Mouse (Mus musculus): ENCODE measurements around the gene Kcnd2. TPM values are rescaled to one million over a fixed set of nuclear protein-coding genes. Genes with fewer than 3 reads are reported as not detected.

The Kcnd2 gene
- polyA plus RNA-seq, 1 experiment from 2014 or later: 1.2 TPM

- 89% methylated on average over 3 of the region's 3 CpGs for WGBS
- Histone ChIP-seq H3K36me3 (ENCODE audit: control insufficient read depth, insufficient read depth, low read length) (no peaks in the 10 kb centered on the region), H3K9ac (ENCODE audit: low read length) (no peak overlapping the region), H3K9me3 (ENCODE audit: control insufficient read depth, low read length) (no peaks in the 10 kb centered on the region), H3K4me3 (ENCODE audit: low read depth, low read length) (no peak overlapping the region), H3K4me1 (ENCODE audit: control insufficient read depth, insufficient read depth, low read length) (no peaks in the 10 kb centered on the region), H3K4me2 (no peak overlapping the region), H3K27me3 (ENCODE audit: control insufficient read depth, insufficient read depth, low read length) (no peaks in the 10 kb centered on the region), H3K27ac (ENCODE audit: low read depth, low read length) (no peak overlapping the region)
- no peak for ATAC-seq (ENCODE audit: low FRiP score)
- DNase-seq (ENCODE audit: low spot score, missing footprints): no peak
Measured at GRCm38 (mm10) chr6:21590156-21590555, 374.9 kb downstream of the Kcnd2 start.

- no peaks in the 10 kb centered on the region for H3K9me3 ChIP-seq (ENCODE audit: control insufficient read depth, low read length)
- H3K27ac ChIP-seq (ENCODE audit: low read depth, low read length): no peak overlapping the region
- DNase-seq (ENCODE audit: low spot score, missing footprints) (no peak), ATAC-seq (ENCODE audit: low FRiP score) (no peak)
- no peaks in the 10 kb centered on the region for H3K36me3 ChIP-seq (ENCODE audit: control insufficient read depth, insufficient read depth, low read length)
- H3K4me3 ChIP-seq (ENCODE audit: low read depth, low read length): no peak overlapping the region
- no peak overlapping the region for H3K9ac ChIP-seq (ENCODE audit: low read length)
- H3K4me2 ChIP-seq: no peak overlapping the region
- no peaks in the 10 kb centered on the region for H3K4me1 ChIP-seq (ENCODE audit: control insufficient read depth, insufficient read depth, low read length)
- 81% methylated on average over 3 of the region's 3 CpGs for WGBS
- H3K27me3 ChIP-seq (ENCODE audit: control insufficient read depth, insufficient read depth, low read length): no peaks in the 10 kb centered on the region
Measured at GRCm38 (mm10) chr6:21597424-21597823, 382.1 kb downstream of the Kcnd2 start.

- ATAC-seq (ENCODE audit: low FRiP score) (no peak), DNase-seq (ENCODE audit: low spot score, missing footprints) (no peak)
- Histone ChIP-seq H3K27ac (ENCODE audit: low read depth, low read length) (no peak overlapping the region), H3K4me3 (ENCODE audit: low read depth, low read length) (no peak overlapping the region), H3K9me3 (ENCODE audit: control insufficient read depth, low read length) (no peaks in the 10 kb centered on the region), H3K4me2 (no peak overlapping the region), H3K27me3 (ENCODE audit: control insufficient read depth, insufficient read depth, low read length) (no peaks in the 10 kb centered on the region), H3K9ac (ENCODE audit: low read length) (no peak overlapping the region), H3K36me3 (ENCODE audit: control insufficient read depth, insufficient read depth, low read length) (no peaks in the 10 kb centered on the region), H3K4me1 (ENCODE audit: control insufficient read depth, insufficient read depth, low read length) (no peaks in the 10 kb centered on the region)
- WGBS: 86% methylated on average over 7 of the region's 7 CpGs
Measured at GRCm38 (mm10) chr6:21609381-21610059, 394.2 kb downstream of the Kcnd2 start.

GRCm38 (mm10) chr6:21629989-21630388, 414.7 kb downstream of the Kcnd2 start:
- ATAC-seq (ENCODE audit: low FRiP score): no peak

GRCm38 (mm10) chr6:21655681-21656080, 440.4 kb downstream of the Kcnd2 start:
- no peaks in the 10 kb centered on the region for H3K4me1 ChIP-seq (ENCODE audit: control insufficient read depth, insufficient read depth, low read length)
- H3K4me2 ChIP-seq: no peak overlapping the region
- DNase-seq (ENCODE audit: low spot score, missing footprints) (no peak), ATAC-seq (ENCODE audit: low FRiP score) (no peak)
- no peaks in the 10 kb centered on the region for H3K27me3 ChIP-seq (ENCODE audit: control insufficient read depth, insufficient read depth, low read length)
- no peak overlapping the region for H3K4me3 ChIP-seq (ENCODE audit: low read depth, low read length)
- H3K9ac ChIP-seq (ENCODE audit: low read length): no peak overlapping the region
- no peaks in the 10 kb centered on the region for H3K9me3 ChIP-seq (ENCODE audit: control insufficient read depth, low read length)
- H3K36me3 ChIP-seq (ENCODE audit: control insufficient read depth, insufficient read depth, low read length): no peaks in the 10 kb centered on the region
- no peak overlapping the region for H3K27ac ChIP-seq (ENCODE audit: low read depth, low read length)

More at GRCm38 (mm10) chr6:21629989-21630388, 414.7 kb downstream of the Kcnd2 start:
- H3K4me2 ChIP-seq: no peak overlapping the region
- no peaks in the 10 kb centered on the region for H3K9me3 ChIP-seq (ENCODE audit: control insufficient read depth, low read length)
- no peak overlapping the region for H3K4me3 ChIP-seq (ENCODE audit: low read depth, low read length)
- H3K9ac ChIP-seq (ENCODE audit: low read length): no peak overlapping the region
- H3K36me3 ChIP-seq (ENCODE audit: control insufficient read depth, insufficient read depth, low read length): no peaks in the 10 kb centered on the region
- no peaks in the 10 kb centered on the region for H3K4me1 ChIP-seq (ENCODE audit: control insufficient read depth, insufficient read depth, low read length)
- H3K27me3 ChIP-seq (ENCODE audit: control insufficient read depth, insufficient read depth, low read length): no peaks in the 10 kb centered on the region
- no peak overlapping the region for H3K27ac ChIP-seq (ENCODE audit: low read depth, low read length)
- DNase-seq (ENCODE audit: low spot score, missing footprints): no peak
- 89% methylated on average over 4 of the region's 4 CpGs for WGBS

GRCm38 (mm10) chr6:21664135-21664534, 448.8 kb downstream of the Kcnd2 start:
- WGBS: 81% methylated on average over 6 of the region's 6 CpGs
- no peaks in the 10 kb centered on the region for H3K4me1 ChIP-seq (ENCODE audit: control insufficient read depth, insufficient read depth, low read length)
- no peaks in the 10 kb centered on the region for H3K36me3 ChIP-seq (ENCODE audit: control insufficient read depth, insufficient read depth, low read length)
- H3K27ac ChIP-seq (ENCODE audit: low read depth, low read length): no peak overlapping the region
- no peak overlapping the region for H3K4me3 ChIP-seq (ENCODE audit: low read depth, low read length)
- DNase-seq (ENCODE audit: low spot score, missing footprints) (no peak), ATAC-seq (ENCODE audit: low FRiP score) (no peak)
- no peaks in the 10 kb centered on the region for H3K9me3 ChIP-seq (ENCODE audit: control insufficient read depth, low read length)
- no peak overlapping the region for H3K9ac ChIP-seq (ENCODE audit: low read length)
- H3K27me3 ChIP-seq (ENCODE audit: control insufficient read depth, insufficient read depth, low read length): no peaks in the 10 kb centered on the region
- H3K4me2 ChIP-seq: no peak overlapping the region

GRCm38 (mm10) chr6:21664638-21665037, 449.3 kb downstream of the Kcnd2 start:
- no peaks in the 10 kb centered on the region for H3K36me3 ChIP-seq (ENCODE audit: control insufficient read depth, insufficient read depth, low read length)
- H3K27ac ChIP-seq (ENCODE audit: low read depth, low read length): no peak overlapping the region
- no peaks in the 10 kb centered on the region for H3K27me3 ChIP-seq (ENCODE audit: control insufficient read depth, insufficient read depth, low read length)
- H3K9ac ChIP-seq (ENCODE audit: low read length): no peak overlapping the region
- no peak for ATAC-seq (ENCODE audit: low FRiP score)
- WGBS: 82% methylated on average over 4 of the region's 4 CpGs
- no peaks in the 10 kb centered on the region for H3K4me1 ChIP-seq (ENCODE audit: control insufficient read depth, insufficient read depth, low read length)
- no peak overlapping the region for H3K4me3 ChIP-seq (ENCODE audit: low read depth, low read length)
- no peak overlapping the region for H3K4me2 ChIP-seq
- no peak for DNase-seq (ENCODE audit: low spot score, missing footprints)
- no peaks in the 10 kb centered on the region for H3K9me3 ChIP-seq (ENCODE audit: control insufficient read depth, low read length)

GRCm38 (mm10) chr6:21684252-21684651, 468.9 kb downstream of the Kcnd2 start:
- Histone ChIP-seq H3K27ac (ENCODE audit: low read depth, low read length) (no peak overlapping the region), H3K36me3 (ENCODE audit: control insufficient read depth, insufficient read depth, low read length) (no peaks in the 10 kb centered on the region)
- 64% methylated on average over 6 of the region's 6 CpGs for WGBS

GRCm38 (mm10) chr6:21686388-21686787, 471.1 kb downstream of the Kcnd2 start:
- H3K9ac ChIP-seq (ENCODE audit: low read length): no peak overlapping the region
- DNase-seq (ENCODE audit: low spot score, missing footprints) (no peak), ATAC-seq (ENCODE audit: low FRiP score) (no peak)
- H3K36me3 ChIP-seq (ENCODE audit: control insufficient read depth, insufficient read depth, low read length): no peaks in the 10 kb centered on the region
- no peaks in the 10 kb centered on the region for H3K9me3 ChIP-seq (ENCODE audit: control insufficient read depth, low read length)
- H3K4me3 ChIP-seq (ENCODE audit: low read depth, low read length): no peak overlapping the region
- 100% methylated on average over 1 of the region's 1 CpGs for WGBS
- H3K4me2 ChIP-seq: no peak overlapping the region
- H3K27ac ChIP-seq (ENCODE audit: low read depth, low read length): no peak overlapping the region
- no peaks in the 10 kb centered on the region for H3K4me1 ChIP-seq (ENCODE audit: control insufficient read depth, insufficient read depth, low read length)
- no peaks in the 10 kb centered on the region for H3K27me3 ChIP-seq (ENCODE audit: control insufficient read depth, insufficient read depth, low read length)

More at GRCm38 (mm10) chr6:21684252-21684651, 468.9 kb downstream of the Kcnd2 start:
- H3K4me3 ChIP-seq (ENCODE audit: low read depth, low read length): no peak overlapping the region
- H3K9ac ChIP-seq (ENCODE audit: low read length): no peak overlapping the region
- ATAC-seq (ENCODE audit: low FRiP score): no peak
- H3K27me3 ChIP-seq (ENCODE audit: control insufficient read depth, insufficient read depth, low read length): no peaks in the 10 kb centered on the region
- no peaks in the 10 kb centered on the region for H3K4me1 ChIP-seq (ENCODE audit: control insufficient read depth, insufficient read depth, low read length)
- no peaks in the 10 kb centered on the region for H3K9me3 ChIP-seq (ENCODE audit: control insufficient read depth, low read length)
- no peak for DNase-seq (ENCODE audit: low spot score, missing footprints)
- H3K4me2 ChIP-seq: no peak overlapping the region
